Mouse (Mus musculus) megakaryocyte, embryonic 14.5 days (primary cell): ENCODE data around the gene Slc23a2.

Source experiments
- FLI1 ChIP-seq: IDR thresholded peaks from 2 replicates; pipeline ENCODE4 v1.6.1; 2012; ENCODE audit warnings: low read length, inconsistent platforms, mixed read lengths
- GATA1 ChIP-seq: IDR thresholded peaks from 3 replicates; pipeline ENCODE4 v1.6.1; 2012; ENCODE audit warnings: mixed read lengths, low read length, inconsistent platforms, borderline replicate concordance

DNA sequence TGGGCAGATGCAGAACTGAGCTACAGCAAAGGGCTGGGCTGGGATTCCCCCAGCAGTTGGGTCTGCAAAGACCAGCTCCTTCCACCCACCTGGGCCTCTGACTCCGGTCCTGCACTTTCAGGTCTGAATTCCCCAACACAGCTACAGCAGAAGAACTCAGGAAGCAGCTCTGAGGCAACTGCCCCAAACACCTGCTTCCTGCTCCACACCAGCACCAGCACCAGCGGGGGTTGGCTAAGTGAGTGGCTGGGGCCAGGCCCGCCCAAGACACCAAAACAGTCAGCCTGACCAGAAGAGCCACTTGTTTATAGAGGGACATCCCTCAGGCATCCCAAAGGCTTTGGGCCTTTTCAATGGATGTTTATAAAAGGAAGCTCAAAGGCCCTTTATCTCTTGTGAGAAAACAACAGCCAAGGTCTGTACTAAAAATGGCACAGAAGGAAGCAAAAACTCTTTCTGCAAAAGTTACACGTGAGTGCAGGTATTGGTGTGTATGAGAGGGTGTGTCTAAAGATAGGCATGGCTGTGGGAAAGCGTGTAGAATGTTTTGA is 123.8 kb downstream of the Slc23a2 start:
- TF ChIP-seq GATA1 (no peak), FLI1 (no peak)
